Mouse (Mus musculus) kidney, postnatal 25 days (tissue): ENCODE data around the gene Chadl.
"Not testable (repeated sequence)": the region's sequence is repeated elsewhere in the genome, so short reads cannot be mapped to it uniquely, and the experiment has no call there.

Source experiments
- DNase-seq, 2 experiments: peaks; one replicate each; pipeline ENCODE4 v3.0.0; 2021; ENCODE audit warnings: mixed read lengths in 2 of 2

Chadl gene

DNA sequence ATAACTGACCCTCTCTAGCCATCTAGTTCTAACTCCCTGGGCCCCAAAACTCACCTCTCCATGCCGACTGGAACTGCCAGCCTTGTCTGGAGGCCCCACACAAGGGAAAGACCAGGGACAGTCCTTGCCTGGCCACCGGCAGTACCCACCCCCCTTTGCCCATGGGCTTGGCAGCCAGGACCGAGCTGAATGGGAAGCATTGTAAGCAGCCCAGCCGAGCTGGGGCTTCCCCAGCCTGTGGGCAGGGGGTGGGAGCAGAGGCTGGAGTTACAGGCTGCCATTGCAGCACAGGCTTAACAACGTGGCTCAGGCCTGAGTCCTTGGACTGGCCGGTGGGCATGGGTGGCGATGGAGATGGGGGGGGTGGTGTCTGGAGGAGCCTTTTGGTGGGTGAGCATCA, at the start of gene Chadl:
Gene Chadl, minus strand, starts transcription at position 113 of the 400 bp plus-strand sequence.
- DNase-seq = peak in 1 of 2 experiments; percentile 39

DNA sequence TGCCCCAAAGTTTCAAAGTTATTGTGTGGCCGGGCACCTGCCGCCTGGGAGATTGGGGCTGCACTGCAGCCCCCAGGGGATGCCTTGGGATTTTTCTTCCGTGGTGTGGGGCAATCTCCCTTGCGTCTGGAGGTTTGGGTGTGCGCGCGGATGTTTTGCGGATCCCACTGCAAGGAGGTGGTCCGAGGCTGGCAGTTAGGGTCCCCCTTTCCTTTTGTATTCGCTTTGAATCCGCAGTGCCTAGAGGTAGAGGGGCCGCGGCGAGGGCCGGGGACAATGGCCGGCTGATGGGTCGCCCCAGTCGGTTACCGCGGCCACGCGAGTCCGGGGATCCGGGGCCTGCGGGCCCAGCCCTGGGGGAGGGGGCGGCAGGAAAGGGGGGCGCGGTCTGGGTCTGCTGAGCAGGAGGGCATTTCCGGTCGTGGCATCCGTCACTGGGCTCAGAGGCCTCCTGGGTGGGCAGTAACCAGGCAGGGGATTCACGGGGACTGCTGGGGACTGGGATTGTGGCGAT, 48.6 kb upstream of the Chadl start:
- peak; percentile 56 to 79 for DNase-seq

DNA sequence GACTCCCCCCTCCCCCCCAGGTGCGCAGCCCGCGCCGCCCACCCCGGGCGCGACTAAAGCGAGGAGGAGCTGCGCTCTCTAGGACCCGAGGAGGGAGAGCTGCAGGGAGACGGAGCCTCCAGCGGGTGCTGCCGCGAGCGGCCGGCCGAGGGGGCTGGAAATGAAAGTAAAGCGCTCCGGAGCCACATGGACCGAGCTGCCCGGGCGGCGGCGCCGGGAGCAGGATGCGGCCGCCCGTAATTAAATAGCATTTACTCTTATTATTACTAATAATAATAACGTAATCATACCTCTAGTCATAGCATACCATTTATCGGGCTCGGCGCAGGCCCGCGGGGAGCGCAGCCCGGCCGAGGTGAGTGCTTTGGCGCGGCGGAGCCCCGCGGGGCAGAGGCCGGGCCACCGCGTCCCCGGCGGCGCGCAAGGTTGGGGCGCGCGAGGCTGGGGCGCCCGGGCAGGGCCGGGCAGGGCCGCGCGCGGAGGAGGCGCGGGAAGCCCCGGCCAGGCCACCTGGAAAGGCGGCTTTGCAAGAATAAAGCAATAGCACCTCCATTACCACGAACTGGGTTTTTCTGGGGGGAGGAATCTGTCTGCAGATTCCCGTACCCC, 48.0 kb upstream of the Chadl start, which contains the start of the genes Zc3h7b and Rangap1:
Gene Zc3h7b, plus strand, starts transcription at position 66 of the 609 bp plus-strand sequence.
Gene Rangap1, minus strand, starts transcription at position 539 of the 609 bp plus-strand sequence.
- DNase-seq = peak; percentile 79 to 90

DNA sequence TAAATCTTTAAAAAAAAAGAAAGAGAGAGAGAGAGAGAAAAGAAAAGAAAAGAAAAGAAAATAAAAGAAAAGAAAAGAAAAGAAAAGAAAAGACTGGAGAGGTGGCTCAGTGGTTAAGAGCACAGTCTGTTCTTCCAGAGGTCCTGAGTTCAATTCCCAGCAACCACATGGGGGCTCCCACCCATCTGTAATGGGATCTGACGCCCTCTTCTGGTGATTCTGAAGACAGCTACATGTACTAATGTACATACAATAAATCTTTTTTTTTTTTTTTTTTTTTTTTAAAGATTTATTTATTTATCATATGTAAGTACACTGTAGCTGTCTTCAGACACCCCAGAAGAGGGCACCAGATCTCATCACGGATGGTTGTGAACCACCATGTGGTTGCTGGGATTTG, 45.3 kb upstream of the Chadl start:
- not testable (repeated sequence) for DNase-seq

DNA sequence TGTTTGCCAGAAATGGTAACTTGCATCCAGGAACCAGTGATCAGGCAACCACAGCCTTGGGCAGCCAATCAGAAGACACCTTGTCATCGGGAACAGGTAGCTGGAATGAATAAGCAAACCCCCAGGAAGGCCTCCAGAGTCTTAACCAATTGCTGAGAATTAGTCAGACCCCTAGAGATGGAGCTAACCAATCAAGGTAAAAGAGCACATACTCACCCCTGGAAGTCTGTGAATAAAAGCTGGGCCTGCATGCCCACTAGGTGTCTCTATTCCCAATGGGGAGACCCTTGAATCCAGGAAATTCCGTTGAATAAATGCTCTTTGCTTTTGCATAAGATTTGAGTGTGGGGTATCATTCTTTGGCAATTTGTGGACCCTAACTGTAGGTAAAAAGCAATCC, 42.8 kb upstream of the Chadl start:
- peak in 1 of 2 experiments; percentile 42 for DNase-seq

DNA sequence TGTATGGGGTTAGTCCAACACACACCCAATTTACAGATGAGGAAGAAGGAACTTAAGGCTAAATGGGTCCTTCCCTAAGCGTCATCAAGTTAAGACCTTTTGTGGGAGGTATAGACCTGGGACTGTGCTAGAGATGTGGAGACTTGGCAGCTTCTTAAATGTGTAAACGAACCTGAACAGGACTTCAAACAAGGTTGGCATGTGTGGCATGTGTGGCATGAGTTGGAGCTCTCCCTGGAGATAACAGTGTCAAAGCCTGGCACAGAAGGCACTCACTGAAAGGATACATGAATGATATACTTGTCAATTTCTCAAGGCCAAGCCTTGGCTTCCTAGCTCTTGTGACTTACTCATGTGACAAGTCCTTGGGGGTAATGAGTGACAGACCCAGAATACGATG, 42.2 kb upstream of the Chadl start:
- no peak for DNase-seq

DNA sequence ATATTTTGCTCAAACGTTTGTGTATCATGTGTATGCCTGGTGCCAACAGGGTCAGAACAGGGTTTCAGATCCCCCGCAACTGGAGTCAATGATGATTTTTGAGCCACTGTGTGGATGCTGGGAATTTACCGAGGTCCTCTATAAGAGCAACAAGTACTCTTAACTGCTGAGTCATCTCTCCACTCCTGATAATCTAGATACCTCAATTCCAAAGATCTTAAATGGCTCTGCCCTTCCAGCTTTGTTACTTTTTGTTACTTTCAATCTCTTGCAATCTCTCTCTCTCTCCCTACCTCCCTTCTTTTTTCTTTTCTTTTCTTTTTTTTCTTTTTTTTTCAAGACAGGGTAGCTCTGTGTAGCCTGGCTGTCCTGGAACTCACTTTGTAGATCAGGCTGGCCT, 38.0 kb upstream of the Chadl start:
- DNase-seq = no peak

DNA sequence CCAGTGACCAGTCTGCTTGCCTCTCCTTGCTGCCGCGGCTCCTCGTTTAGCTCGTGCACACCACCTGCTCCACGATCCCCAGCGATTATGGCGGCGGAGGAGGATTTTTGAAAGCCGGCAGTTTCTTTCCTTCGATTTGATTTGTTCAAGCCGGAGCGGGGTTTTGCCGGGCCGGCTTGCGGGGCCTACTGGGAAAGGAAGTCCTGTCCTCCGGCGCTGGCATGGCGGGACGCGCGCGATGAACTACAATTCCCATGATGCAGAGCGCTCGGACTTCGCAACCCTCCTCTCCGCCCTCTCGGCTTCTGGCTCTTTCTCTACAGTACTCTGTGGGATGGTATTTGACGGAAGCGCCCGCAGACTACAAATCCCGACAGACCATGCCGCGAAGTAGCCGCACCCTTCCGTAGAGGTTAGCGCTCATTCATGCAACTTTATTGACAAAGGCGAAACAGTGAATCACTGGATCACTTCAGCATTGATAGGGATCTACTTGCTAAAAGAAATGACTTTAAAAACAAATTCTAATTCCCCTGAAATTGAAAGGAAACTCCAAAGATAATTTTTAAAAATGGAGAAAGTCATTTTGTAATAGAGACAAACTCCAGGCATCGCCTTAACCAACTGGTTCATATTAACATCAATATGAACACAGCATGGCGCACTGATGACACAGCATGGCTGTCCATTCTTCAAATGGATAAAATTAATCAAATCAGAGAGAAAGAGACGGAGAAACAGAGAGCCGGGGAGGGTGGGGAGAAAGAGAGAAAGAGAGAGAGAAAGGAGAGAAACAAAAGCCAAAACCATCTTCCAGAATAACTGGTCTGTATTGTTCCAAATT, 32.9 kb upstream of the Chadl start:
- DNase-seq = peak; percentile 97 to 99

DNA sequence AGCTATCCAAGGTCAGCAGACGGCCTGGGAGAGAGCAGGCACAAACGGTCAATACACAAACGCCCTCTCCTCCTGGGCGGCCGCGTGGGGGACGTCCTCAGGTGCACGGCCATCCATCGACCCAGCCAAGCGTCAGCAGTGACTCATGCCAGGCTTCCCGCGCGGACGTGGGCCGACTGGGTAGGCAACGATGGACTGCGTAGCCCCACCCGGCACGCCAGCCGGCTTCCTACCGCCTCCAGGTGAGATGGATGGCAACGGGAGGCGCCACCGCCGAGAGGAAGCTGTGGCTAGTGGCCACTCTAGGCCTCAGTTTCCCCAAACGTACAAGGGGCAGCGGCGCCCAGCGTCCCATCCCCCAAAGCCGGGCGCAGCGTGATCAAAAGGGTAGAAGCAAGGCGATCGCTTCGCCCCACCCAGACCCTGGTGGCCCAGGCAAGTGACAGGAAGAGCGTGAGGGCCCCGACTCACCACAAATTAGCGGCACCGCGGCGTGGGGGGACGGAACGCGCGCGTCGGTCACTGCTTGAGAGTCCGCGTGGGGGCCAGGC, 32.2 kb upstream of the Chadl start:
- peak; percentile 23 to 71 for DNase-seq

DNA sequence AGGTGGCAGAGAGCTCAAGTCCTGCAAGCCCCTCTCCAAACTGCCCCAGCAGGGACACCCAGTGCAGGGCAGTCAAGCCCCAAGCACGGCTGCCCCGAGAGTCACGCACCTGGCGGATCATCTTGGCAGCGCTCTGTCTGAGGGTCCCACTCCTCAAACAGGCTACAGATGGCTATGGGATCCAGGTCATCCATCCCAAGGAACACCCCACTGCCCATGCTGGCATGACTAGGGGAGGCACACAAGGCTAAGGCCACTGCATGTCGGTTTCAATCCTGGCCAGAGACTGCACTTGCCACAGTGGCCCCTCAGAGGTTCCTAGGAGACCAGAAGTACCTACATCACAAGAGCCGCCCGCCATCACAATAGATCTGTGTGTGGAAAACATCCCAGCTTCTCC, 28.9 kb upstream of the Chadl start:
- no peak for DNase-seq

DNA sequence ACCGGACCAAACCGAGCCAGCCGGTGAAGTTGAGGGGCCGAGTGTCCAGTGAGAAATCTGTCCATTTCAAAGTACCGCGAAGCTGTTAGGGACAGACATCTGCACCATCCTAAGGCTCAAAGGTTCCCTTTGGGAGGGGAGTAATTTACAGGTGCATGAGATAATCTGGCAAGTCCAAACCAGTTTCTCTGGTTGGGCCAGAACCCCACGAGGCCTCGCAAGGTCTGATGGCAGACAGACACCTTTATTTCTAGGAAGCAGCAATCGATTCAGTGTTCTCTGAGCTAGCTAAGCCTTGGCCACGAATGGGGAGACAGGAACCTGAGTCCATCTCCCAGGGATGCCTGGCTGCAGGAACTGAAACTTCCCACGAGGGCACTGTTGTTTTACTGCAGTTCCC, 26.6 kb upstream of the Chadl start:
- DNase-seq = no peak

DNA sequence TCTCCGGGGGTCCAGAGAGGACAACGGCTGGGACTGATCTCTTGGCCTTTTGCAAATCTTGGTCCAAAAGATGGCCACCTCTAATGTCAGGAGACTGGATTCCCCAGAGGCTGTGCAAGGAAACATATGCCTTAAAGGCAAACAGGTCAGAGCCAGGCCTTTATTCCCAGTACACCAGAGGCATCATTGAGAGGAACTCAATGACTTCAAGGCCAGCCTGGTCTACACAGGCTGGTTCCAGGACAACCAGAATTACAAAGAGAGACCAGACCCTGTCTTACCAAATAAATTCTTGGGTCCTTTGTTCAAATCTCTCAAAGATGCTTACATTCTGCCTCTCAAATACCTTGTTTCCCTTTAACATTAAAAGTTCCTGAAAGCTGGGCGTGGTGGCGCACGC, 25.3 kb upstream of the Chadl start:
- DNase-seq = no peak

DNA sequence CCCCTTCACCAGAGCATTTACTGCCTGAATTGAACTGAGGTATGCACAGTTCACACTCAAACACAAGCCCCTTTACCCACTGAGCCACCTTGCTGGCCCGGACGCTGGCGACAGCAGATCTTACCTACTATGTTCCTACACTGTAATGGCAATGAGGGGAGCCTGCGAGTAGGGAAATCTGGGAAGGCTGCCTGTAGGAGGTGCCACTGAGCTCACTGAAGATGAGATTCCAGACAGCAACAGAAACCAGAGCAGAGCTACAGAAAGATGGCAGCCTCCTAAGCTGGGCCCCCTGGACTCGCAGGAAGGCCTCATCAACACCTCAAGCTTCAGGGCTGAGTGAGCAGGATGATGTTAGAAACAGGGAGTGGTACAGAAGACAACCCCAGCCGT, 22.0 kb upstream of the Chadl start:
- DNase-seq = no peak

DNA sequence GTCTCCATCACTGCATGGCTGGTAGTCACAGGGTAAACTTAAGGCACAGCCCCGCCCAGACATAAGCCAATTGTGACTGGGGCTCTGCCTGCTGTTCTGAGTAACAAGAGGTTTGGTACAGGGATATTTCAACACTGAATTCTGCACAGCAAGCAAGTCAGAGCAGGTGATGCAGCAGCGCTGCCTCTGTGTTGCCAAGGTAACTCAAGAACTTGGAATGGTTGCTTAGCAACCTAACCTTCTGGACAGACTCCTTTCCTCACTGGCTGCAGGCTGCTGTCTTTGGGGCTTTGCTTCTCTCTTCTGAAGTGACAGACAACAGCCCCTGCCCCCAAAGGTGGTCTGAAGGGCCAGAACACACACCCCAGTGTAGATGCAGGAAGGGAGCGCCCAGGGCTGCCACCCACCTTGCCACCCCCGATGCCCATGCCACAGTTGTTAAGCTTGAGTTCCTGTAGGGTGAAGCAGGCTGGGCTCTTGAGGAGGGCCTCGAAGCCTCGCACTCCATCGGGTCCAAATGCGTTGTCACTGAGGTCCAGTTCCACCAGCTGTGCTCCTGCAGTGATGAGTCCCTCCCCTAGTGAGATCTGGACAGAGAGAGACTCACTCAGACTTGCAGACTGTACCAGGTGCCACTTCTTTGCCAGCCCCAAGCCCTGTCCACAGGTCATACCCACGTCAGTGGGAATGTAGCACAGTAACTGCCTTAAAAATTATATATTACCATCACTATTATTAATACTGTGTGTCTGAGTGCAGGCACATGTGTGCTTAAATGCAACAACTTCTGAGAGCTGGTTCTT, 21.4 kb upstream of the Chadl start:
- DNase-seq = no peak

DNA sequence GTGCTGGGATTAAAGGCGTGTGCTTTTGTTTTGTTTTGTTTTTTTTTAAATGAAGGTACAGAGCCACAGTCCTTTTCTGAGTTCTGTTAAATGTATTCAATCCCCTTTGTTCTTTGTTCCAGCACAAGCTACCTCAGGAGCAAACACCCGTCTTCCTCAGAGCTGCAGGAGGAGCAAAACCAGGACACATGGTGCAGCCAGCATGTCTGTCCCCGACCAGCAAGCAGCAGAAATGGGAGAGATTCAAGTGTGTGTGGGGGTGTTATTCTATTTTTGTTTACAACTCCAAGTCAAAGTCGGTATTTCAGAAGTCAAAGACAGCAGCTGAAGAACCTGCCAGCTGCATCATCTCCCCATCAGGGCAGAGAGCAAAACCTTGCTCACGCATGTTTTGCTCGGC, 16.7 kb upstream of the Chadl start:
- DNase-seq = no peak

DNA sequence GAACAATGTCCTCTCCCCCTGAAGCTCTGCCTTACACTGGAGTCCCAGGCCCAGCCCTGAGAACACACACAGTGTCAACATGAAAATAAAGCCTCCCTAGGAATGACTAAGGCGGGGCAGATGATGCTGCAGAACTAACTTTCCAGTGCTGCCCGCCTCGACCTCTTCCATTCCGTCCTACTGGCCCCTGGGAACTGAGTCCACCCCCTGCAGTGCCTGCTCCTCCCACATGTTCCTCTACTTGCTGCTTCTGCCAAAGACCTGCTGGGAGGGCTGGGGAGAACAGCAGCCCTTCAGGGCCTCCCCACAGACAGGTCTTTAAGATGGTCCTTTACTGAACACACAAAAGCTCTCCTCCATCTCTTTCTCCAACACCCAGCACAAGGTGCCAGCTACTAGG, 13.7 kb upstream of the Chadl start:
- DNase-seq = peak in 1 of 2 experiments; percentile 60

DNA sequence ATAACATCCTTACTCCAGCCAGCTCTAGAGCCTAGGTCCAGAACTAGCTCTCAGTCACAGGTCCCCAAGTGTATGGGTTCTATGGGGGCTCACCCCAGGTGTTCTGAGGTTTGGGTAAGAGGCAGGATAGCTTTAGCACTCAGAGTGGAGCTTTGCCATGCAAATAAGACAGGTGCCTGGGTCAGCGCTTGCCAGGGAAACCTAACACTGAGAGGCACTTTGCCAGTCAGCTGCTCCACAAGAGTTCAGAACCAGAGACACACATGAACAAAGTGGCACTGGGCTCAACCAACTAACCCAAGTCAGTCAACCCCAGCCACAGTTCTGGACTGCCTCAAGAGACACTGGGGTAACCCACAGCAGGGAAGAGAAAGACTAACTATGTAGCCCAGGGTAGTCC, 12.6 kb upstream of the Chadl start:
- no peak for DNase-seq

DNA sequence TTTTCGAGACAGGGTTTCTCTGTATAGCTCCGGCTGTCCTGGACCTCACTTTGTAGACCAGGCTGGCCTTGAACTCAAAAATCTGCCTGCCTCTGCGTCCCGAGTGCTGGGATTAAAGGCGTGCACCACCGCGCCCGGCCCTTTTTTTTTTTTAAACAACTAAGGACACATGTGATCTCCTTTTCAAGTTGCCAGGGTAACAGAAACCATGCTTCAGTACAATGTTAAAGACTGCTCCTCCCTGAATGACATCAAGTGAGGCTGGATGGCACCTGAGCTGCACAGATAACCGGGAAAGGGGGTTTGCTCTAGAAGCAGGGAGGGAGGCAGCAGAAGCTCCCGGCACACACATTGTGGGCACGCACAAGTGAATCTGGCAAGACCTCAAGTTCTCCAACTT, 11.9 kb upstream of the Chadl start:
- no peak for DNase-seq

DNA sequence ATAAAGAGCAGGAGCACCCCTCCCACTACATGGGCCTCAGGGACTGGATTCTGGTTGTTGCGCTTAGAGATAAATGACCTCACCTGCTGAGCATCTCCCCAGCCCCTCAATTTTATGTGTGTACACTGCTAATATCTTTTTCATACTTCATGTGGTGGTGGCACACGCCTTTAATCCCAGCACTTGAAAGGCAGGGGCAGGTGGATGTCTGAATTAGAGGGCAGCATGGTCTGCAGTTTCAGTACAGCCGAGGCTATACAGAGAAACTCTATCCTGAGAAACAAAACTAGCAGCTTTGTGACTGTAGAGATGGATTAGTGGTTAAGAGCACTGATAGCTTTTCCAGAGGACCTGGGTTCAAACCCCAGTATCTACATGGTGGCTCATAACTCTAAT, 6.0 kb upstream of the Chadl start:
- DNase-seq = no peak

DNA sequence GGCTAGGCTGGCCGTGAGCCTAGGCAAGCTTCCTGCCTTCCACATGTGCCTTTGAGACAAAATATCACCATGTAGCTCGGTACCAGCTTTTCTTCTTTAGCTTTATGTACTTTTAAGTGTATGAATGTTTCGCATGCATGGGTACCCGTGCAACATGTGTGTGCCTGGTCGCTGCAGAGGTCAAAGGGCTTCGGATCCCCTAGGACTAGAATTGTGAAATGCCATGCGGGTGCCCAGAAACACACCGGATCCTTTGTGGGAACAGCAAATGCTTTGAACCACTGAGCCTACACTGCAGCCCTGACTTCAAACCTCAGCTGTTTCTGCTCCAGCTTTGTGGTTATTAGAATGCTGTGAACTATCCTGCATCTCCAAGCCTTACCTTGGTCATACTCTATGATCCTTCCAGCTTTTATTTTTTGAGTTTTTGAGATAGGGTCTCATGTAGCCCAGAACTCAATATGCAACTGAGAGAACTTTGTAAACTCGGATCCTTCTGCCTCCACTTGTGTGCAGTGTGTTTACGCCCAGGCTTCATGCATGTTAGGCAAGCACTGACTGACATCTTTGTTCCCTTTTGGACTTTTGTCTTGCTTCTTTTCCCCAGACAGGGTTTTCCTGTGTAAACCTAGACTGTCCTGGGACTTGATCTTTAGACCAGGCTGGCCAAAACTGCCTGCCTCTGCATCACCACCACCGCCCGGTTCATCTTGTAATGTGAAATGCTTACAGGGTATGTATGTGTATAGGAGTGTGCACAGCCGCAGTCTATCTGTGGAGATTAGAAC, 5.4 kb upstream of the Chadl start:
- DNase-seq = no peak

DNA sequence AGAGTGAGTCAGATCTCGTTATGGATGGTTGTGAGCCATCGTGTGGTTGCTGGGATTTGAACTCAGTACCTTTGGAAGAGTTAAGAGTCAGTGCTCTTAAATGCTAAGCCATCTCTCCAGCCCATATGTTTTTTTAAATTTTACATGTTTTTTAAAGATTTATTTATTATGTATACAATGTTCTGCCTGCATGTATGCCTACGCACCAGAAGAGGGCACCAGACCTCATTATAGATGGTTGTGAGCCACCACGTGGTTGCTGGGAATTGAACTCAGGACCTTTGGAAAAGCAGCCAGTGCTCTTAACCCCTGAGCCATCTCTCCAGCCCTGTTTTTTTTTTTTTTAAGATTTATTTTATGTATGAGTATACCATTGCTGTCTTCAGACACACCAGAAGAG, 4.3 kb upstream of the Chadl start:
- DNase-seq = not testable (repeated sequence)

DNA sequence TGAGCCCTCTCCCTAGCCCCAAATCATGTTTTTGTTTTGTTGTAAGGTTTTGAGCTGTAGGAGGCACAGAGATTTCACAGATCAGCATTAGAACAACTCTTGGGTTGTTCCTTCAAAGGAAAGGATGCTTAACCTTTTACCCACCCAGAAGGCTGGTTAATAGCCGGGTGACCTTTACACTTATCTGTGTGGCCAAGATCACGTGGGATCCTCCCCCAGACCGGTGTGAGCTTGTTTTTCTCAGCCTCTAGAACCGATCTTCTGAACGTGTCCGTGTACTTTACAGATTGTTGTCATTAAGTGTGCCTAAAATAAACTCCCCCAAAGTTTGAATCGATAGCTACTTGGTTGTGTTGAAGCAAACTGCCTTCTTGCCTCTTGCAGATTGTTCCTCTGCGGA, 3.5 kb upstream of the Chadl start:
- DNase-seq = peak; percentile 74 to 87
